Mouse (Mus musculus) B cell, adult 2 months (primary cell): ENCODE results near the gene Nans.

Experiments used
- DNase-seq, 2 experiments: peaks; one replicate each; pipeline ENCODE4 v3.0.0; 2022

The Nans gene

DNA sequence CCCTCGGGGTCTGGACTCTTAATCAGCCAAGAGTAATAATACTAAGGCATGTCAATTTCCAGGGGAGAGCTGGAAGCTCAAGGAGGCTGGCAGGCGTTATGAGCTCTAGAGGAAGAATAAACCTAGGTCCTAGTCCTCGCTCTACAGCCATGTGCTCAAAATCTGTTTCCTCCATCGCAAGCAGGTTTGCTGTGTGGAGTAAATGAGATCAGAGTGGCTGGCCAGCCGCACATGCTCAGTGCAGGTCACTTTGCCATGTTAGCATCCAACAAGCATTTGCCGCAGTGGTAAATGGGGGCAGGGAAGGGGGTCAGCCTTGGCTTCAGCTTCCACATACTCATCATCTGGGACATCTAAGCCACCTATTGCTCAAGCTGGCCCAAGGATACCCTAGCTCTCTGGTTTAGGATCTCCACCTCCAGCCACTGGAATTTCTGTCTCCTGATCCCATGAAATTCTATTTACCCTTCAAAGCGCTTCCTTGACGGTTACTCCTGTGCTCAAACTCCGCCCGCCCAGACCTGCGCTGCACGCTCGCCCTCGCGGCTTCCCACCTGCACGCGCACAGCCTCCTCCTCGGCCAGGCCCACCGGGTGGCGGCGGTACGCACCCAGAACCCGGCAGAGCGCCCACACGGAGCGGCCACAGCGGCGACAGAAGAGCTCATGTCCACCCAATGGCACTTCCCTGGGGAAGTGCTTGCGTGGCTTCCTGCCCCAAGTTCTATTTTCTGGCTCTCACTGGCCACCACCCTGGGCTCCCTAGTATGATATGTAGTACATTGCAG is 45.1 kb downstream of the Nans start:
- DNase-seq, result peak in 1 of 2 experiments; percentile 26

DNA sequence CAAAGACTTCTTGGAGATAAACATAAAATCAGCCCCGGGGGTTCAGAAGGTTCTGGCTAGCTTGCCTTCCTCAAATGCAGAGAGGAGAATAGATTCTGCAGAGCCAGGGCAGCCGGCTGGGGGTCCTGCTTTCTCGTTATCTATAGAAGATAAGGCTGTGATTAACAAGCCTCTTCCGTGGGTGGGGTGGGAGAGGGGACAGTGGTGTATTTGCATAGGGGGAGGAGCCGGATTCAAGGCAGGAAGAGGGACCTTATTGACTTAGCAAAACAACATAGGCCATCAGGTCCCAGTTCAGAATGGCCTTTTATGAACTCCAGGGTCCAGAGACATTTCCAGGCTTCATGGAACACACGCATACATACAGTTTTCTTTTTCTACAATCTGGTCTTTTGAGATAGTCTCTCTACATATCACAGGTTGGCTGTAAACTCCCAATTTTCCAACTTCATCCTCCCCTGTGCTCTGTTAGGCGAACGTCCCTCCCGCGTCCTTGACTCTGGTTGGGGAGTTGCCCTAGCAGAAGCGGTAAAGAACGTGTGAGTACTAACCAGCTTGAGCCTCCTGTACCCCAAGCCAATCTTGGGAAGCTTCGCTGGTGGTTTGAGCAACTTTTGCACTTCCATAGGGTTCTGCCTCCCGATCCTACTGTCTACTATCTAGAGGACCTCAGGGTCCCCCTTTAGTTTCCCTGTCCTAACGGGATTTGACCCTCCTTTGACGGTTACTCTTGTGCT is 46.2 kb downstream of the Nans start:
- DNase-seq, result peak; percentile 66 to 72

- peak; percentile 61 to 66 for DNase-seq
These were observed 46.9 kb downstream of the Nans start, which contains the start of gene Trim14 for GRCm38 (mm10) chr4:46535840-46536361. Trim14 (minus strand) TSS chr4:46536141.

GRCm38 (mm10) chr4:46539167-46539566 is 50.1 kb downstream of the Nans start:
- no peak for DNase-seq

- no peak for DNase-seq
These were observed 52.7 kb downstream of the Nans start for GRCm38 (mm10) chr4:46541707-46542106.

GRCm38 (mm10) chr4:46543366-46544050 is 54.5 kb downstream of the Nans start:
- DNase-seq, result no peak

DNA sequence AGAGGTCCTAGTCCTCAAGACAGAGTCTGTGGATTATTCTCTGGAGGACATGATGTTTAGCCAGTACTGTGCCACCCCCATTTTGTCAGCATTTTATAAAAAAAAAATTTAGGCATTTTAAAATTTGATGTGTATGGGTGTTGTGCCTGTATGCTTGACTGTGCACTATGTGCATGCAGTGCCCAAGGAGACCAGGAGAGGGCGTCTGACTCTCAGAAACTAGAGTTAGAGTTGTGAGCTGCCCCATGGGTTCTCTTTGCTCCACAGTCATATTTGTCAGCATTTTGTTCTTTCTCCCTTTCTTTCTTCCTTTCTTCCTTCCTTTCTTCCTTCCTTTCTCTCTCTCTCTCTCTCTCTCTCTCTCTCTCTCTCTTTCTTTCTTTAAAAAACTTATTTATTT is 55.3 kb downstream of the Nans start:
- DNase-seq, result peak; percentile 84 to 87

GRCm38 (mm10) chr4:46545498-46545897 is 56.5 kb downstream of the Nans start:
- DNase-seq, result no peak

DNA sequence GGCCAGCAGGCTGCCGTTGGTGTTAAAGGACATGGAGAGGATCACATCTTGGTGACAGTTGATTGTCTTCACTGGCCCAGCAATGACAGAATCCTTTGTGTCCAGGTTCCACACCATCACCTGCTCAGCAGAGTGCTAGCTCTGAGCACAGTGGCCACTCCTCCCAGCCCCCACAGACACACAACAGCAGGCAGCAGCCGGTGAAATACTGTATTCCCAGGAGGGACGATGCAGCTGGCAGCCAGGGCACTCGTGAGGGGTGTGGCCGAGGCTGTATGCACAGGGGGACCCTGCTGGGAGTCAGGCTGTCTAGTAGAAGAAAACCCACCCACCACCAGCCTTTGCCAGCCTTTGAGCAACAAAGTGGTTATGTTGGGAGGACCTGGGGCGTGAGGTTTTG is 57.7 kb downstream of the Nans start:
- peak; percentile 30 to 43 for DNase-seq

GRCm38 (mm10) chr4:46549979-46550378 is 60.9 kb downstream of the Nans start:
- no peak for DNase-seq

DNA sequence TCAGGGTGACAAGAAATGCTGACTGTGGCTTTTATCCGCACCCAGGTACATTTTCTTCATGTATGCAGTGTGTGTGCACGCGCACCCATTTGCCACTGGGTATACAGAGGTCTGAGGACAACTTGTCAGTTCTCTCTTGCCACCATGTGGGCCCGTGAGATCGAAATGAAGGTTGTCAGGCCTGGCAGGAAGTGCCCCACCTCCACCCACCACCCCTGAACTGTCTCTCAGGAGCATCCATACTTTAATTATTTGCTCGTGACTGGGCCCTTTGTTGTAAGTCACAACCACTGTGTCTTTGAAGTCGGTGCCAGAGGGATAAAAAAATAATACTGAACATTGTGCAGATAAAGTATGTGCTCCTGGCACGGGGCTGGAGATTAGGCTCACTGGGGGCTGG is 61.4 kb downstream of the Nans start:
- no peak for DNase-seq
